Mouse (Mus musculus) erythroblast, embryonic 14.5 days (primary cell): ENCODE measurements around the gene D630039A03Rik.

Experiments
- GATA1 ChIP-seq: IDR thresholded peaks from 2 replicates; pipeline ENCODE4 v1.6.1; 2012; ENCODE audit warnings: low read length, inconsistent platforms, mixed read lengths
- TAL1 ChIP-seq: IDR thresholded peaks from 3 replicates; pipeline ENCODE4 v1.6.1; 2012; ENCODE audit warnings: low read length, inconsistent platforms, mixed read lengths

DNA sequence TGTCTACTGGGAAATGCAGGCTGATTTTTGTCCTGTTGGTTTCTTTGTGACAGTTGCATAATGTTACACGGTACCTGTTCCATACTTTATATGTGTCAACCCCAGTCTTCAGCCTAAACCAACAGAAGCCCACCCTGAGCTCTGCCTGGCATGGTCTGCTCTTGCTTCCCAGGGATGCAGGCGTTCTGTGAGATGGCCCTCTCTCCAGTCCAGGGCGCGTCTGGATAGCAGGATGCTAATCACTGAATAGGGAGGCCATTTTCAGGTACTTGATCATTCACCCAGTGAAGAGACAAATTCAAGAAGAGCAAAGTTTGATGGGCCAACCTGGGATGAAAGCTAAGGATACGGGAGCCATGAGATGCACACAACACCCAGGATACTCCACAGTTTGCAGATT is 37.0 kb downstream of the D630039A03Rik start:
- no peak for TF ChIP-seq TAL1
- TF ChIP-seq GATA1: no peak
